Mouse (Mus musculus) embryonic facial prominence, embryonic 14.5 days (tissue): ENCODE measurements at regions not wholly inside any gene's neighbourhood (a gene's known extent, or its start where the extent isn't known, plus 50 kb on each side); places are given as distances from the start of the nearest gene placed in this dataset.

Experiments
- ATAC-seq: fragments of 200-750 bp; cut with Nextera tagmentation; 2 replicates; pipeline ENCODE4 v1.8.0; 2017; ENCODE audit warnings: low read depth, moderate number of reproducible peaks, moderate TSS enrichment
- DNase-seq: peaks from one replicate; pipeline ENCODE4 v3.0.0-alpha.2; 2015; ENCODE audit warnings: low spot score
- H3K27ac ChIP-seq: fragments of 300-500 bp; sonication (generic); replicated peaks from 2 replicates; pipeline ENCODE4 v1.5.1; 2014; ENCODE audit warnings: low read depth, mild to moderate bottlenecking, low read length, moderate library complexity
- H3K27me3 ChIP-seq: fragments of 300-500 bp; sonication (generic); replicated peaks from 2 replicates; pipeline ENCODE4 v1.6.1; 2014; ENCODE audit warnings: low read length; ENCODE audit not compliant: control insufficient read depth, insufficient read depth
- H3K36me3 ChIP-seq: fragments of 300-500 bp; sonication (generic); 2 replicates; pipeline ENCODE4 v1.6.1; 2014; ENCODE audit warnings: low read length, mixed read lengths; ENCODE audit not compliant: control insufficient read depth, insufficient read depth
- H3K4me1 ChIP-seq: fragments of 300-500 bp; sonication (generic); 2 replicates; pipeline ENCODE4 v1.6.1; 2014; ENCODE audit warnings: antibody characterized with exemption, low read length; ENCODE audit not compliant: control insufficient read depth, insufficient read depth
- H3K4me2 ChIP-seq: fragments of 300-500 bp; sonication (generic); 2 replicates; pipeline ENCODE4 v1.6.1; 2014; ENCODE audit warnings: low read depth, mild to moderate bottlenecking, low read length, moderate library complexity, mixed read lengths
- H3K4me3 ChIP-seq: fragments of 300-500 bp; sonication (generic); 2 replicates; pipeline ENCODE4 v1.5.1; 2014; ENCODE audit warnings: low read depth, mild to moderate bottlenecking, low read length
- H3K9ac ChIP-seq: fragments of 300-500 bp; sonication (generic); 2 replicates; pipeline ENCODE4 v1.6.1; 2014; ENCODE audit warnings: low read depth, mild to moderate bottlenecking, low read length, moderate library complexity, mixed read lengths
- H3K9me3 ChIP-seq: fragments of 300-500 bp; sonication (generic); 2 replicates; pipeline ENCODE4 v1.6.1; 2016; ENCODE audit warnings: low read length; ENCODE audit not compliant: control insufficient read depth
- WGBS: fragments of 180-500 bp; shearing (Covaris S2); extraction: QIAGEN DNeasy Blood & Tissue Kit; methylation state at CpG from one replicate; pipeline ENCODE4 v1.1.7; 2014; 5-methylcytosine and 5-hydroxymethylcytosine counted together

DNA sequence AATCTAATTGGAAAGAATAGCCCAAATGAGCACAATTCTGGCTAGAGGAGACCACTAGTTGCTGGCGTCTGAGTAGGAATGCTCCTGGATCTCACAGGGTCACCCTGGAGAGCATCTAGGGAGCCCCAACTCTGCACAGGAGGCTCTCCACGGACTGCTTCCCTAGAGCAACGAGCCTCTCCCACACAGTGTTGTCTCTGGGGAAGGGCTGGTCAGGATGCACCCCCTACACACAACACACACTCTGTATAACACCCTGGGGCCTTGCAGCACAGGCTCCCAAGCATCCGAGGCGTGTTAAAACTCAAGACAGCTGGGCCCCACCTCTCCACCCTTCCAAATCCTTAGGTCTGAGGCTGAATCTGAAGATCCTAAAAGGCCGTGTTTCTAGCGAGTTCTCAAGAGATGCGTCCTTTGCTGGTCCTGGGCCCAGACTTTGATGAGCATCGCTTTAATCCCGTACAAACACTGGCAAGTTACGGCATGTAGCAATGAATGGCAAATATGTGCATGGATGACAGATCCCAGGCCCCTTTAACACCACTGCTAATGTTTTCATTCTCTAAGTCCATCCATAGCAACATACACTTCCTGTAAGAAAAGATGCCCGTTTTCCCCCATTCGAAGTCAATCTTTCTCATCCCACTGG lies 56.4 kb upstream of the Ubl3 start:
- H3K27me3 ChIP-seq: no peaks in the 10 kb centered on the region

DNA sequence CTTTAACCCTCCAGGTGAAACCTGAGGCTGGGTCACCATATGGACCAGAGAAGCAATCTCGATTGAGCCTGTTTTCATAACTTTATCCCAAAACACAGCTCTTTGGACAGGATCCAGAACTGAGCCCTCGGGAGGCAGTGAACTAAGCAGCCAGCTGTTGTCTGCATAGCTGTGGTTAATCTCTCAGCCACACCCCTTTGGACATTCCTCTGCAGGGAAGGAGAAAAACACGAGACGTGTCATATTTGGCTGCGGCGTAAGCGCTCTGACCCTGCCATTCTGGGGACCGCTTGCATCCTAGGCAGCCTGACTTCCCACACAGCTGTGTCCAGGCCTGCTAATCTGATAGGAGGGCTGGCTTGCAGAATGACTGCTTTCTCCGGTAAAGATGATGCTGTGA lies 55.6 kb upstream of the Ubl3 start:
- Histone ChIP-seq H3K4me2 (peak overlapping the region; percentile 40), H3K4me3 (no peak overlapping the region), H3K27me3 (no peaks in the 10 kb centered on the region), H3K4me1 (peaks cover 14% of the 10 kb centered on the region), H3K9me3 (no peaks in the 10 kb centered on the region), H3K9ac (no peak overlapping the region), H3K27ac (no peak overlapping the region; the same call in 1 of the 2 replicates), H3K36me3 (no peaks in the 10 kb centered on the region)
- WGBS: 6% methylated on average over 9 of the region's 9 CpGs
- DNase-seq: peak; percentile 95
- ATAC-seq: peak; percentile 91

More for the DNA sequence above, 56.4 kb upstream of the Ubl3 start:
- Histone ChIP-seq H3K4me1 (peaks cover 14% of the 10 kb centered on the region), H3K4me3 (no peak overlapping the region), H3K36me3 (no peaks in the 10 kb centered on the region), H3K9me3 (no peaks in the 10 kb centered on the region), H3K4me2 (no peak overlapping the region), H3K9ac (no peak overlapping the region), H3K27ac (0 out of 2 replicates have a peak overlapping the region, but pooled peaks have one; percentile 1)
- 62% methylated on average over 13 of the region's 13 CpGs for WGBS
- no peak; the same call in 1 of the 2 replicates for ATAC-seq
- peak; percentile 45 for DNase-seq

DNA sequence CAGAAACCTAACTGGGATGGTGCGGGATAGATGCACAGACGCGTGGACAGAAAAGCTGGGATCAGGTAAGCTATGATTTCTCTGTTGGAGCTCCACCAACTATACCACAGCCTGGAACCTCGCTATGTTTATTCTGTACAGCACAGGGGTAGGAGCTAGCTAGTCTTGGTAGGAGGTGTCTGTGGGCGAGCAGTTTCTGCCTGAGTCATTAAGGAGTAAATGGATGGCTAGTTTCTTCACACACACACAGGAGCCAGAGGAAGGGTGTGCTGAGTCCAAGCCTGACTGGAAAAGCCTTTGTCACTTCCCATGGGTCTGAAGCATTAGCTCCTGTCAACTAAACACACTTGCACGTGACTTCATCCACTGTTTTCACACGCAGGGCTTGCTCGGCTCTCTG lies 53.1 kb upstream of the Ubl3 start:
- WGBS: 89% methylated on average over 8 of the region's 8 CpGs
- H3K27ac ChIP-seq: no peak overlapping the region
- no peaks in the 10 kb centered on the region for H3K36me3 ChIP-seq
- H3K9ac ChIP-seq: no peak overlapping the region
- no peak overlapping the region for H3K4me3 ChIP-seq
- no peaks in the 10 kb centered on the region for H3K27me3 ChIP-seq
- H3K9me3 ChIP-seq: peaks cover 7% of the 10 kb centered on the region; the same call in 1 of the 2 replicates
- H3K4me1 ChIP-seq: peaks cover 14% of the 10 kb centered on the region
- DNase-seq (no peak), ATAC-seq (no peak)
- no peak overlapping the region for H3K4me2 ChIP-seq
